Mouse (Mus musculus): ENCODE data around the gene Fam129a. TPM values are rescaled to one million over a fixed set of nuclear protein-coding genes. Genes with fewer than 3 reads are reported as not detected.

The Fam129a gene
- total RNA-seq, 2 experiments from 2014 or later = 2.5 to 2.8 TPM

- intact Hi-C loops (cut with DNase I) = no loop called here
- DNase-seq (ENCODE audit: low spot score in 2 of 2) = no peak
Measured at GRCm38 (mm10) chr1:151619281-151619711, 48.3 kb downstream of the Fam129a start.

- no peak for DNase-seq (ENCODE audit: low spot score in 2 of 2)
- intact Hi-C loops (cut with DNase I) = no loop called here
Measured at GRCm38 (mm10) chr1:151620730-151621129, 49.7 kb downstream of the Fam129a start.

- no peak for DNase-seq (ENCODE audit: low spot score in 2 of 2)
- intact Hi-C loops (cut with DNase I) = no loop called here
Measured at GRCm38 (mm10) chr1:151624442-151625226, 53.6 kb downstream of the Fam129a start.

- intact Hi-C loops (cut with DNase I) = no loop called here
- no peak for DNase-seq (ENCODE audit: low spot score in 2 of 2)
Measured at GRCm38 (mm10) chr1:151625260-151625659, 54.3 kb downstream of the Fam129a start.

- intact Hi-C loops (cut with DNase I) = no loop called here
Measured at GRCm38 (mm10) chr1:151625690-151626089, 54.7 kb downstream of the Fam129a start.

GRCm38 (mm10) chr1:151626631-151627030 is 55.6 kb downstream of the Fam129a start:
- DNase-seq (ENCODE audit: low spot score in 2 of 2) = no peak

More at GRCm38 (mm10) chr1:151625690-151626089, 54.7 kb downstream of the Fam129a start:
- DNase-seq (ENCODE audit: low spot score in 2 of 2) = no peak

GRCm38 (mm10) chr1:151627141-151627540 is 56.2 kb downstream of the Fam129a start:
- intact Hi-C loops (cut with DNase I) = no loop called here
- DNase-seq (ENCODE audit: low spot score in 2 of 2) = no peak

More at GRCm38 (mm10) chr1:151626631-151627030, 55.6 kb downstream of the Fam129a start:
- intact Hi-C loops (cut with DNase I) = no loop called here

GRCm38 (mm10) chr1:151629591-151630250 is 58.7 kb downstream of the Fam129a start:
- intact Hi-C loops (cut with DNase I) = no loop called here
- no peak for DNase-seq (ENCODE audit: low spot score in 2 of 2)

- intact Hi-C loops (cut with DNase I) = no loop called here
- DNase-seq (ENCODE audit: low spot score in 2 of 2) = no peak
Measured at GRCm38 (mm10) chr1:151630251-151630628, 59.3 kb downstream of the Fam129a start.

- no peak for DNase-seq (ENCODE audit: low spot score in 2 of 2)
- intact Hi-C loops (cut with DNase I) = no loop called here
Measured at GRCm38 (mm10) chr1:151631061-151631460, 60.1 kb downstream of the Fam129a start.

GRCm38 (mm10) chr1:151631703-151632294 is 60.8 kb downstream of the Fam129a start:
- no peak for DNase-seq (ENCODE audit: low spot score in 2 of 2)
- intact Hi-C loops (cut with DNase I) = no loop called here

GRCm38 (mm10) chr1:151632567-151633356 is 61.8 kb downstream of the Fam129a start:
- no peak for DNase-seq (ENCODE audit: low spot score in 2 of 2)
- intact Hi-C loops (cut with DNase I) = no loop called here

- intact Hi-C loops (cut with DNase I) = no loop called here
- no peak for DNase-seq (ENCODE audit: low spot score in 2 of 2)
Measured at GRCm38 (mm10) chr1:151636637-151637036, 65.7 kb downstream of the Fam129a start.

- intact Hi-C loops (cut with DNase I) = no loop called here
- no peak for DNase-seq (ENCODE audit: low spot score in 2 of 2)
Measured at GRCm38 (mm10) chr1:151637351-151637922, 66.5 kb downstream of the Fam129a start.

- intact Hi-C loops (cut with DNase I) = no loop called here
- DNase-seq (ENCODE audit: low spot score in 2 of 2) = no peak
Measured at GRCm38 (mm10) chr1:151638357-151638756, 67.4 kb downstream of the Fam129a start.

- DNase-seq (ENCODE audit: low spot score in 2 of 2) = no peak
- intact Hi-C loops (cut with DNase I) = no loop called here
Measured at GRCm38 (mm10) chr1:151638770-151639169, 67.8 kb downstream of the Fam129a start.

- intact Hi-C loops (cut with DNase I) = no loop called here
Measured at GRCm38 (mm10) chr1:151646380-151646779, 75.4 kb downstream of the Fam129a start.

GRCm38 (mm10) chr1:151648099-151648498 is 77.1 kb downstream of the Fam129a start:
- no peak for DNase-seq (ENCODE audit: low spot score in 2 of 2)
- intact Hi-C loops (cut with DNase I) = no loop called here

More at GRCm38 (mm10) chr1:151646380-151646779, 75.4 kb downstream of the Fam129a start:
- DNase-seq (ENCODE audit: low spot score in 2 of 2) = no peak

- peak in 1 of 2 experiments; percentile 4 for DNase-seq (ENCODE audit: low spot score in 2 of 2)
- intact Hi-C loops (cut with DNase I) = no loop called here
Measured at GRCm38 (mm10) chr1:151657042-151657605, 86.1 kb downstream of the Fam129a start.
